Mouse (Mus musculus) mouse trophoblast stem cell (cell line): ENCODE results near the gene Aipl1.

Experiments
- in situ Hi-C, 2 experiments: fragments of 300-500 bp; cut with MseI, MboI; formaldehyde crosslinking; loops; 2 replicates in 1 of 2; 3 replicates in 1 of 2; pipeline ENCODE4 v1.15.1; 2025

Aipl1 gene

GRCm38 (mm10) chr11:71984093-71984492, 53.2 kb downstream of the Aipl1 start:
- in situ Hi-C loops: no loop called here
